In the genomic region with DNA sequence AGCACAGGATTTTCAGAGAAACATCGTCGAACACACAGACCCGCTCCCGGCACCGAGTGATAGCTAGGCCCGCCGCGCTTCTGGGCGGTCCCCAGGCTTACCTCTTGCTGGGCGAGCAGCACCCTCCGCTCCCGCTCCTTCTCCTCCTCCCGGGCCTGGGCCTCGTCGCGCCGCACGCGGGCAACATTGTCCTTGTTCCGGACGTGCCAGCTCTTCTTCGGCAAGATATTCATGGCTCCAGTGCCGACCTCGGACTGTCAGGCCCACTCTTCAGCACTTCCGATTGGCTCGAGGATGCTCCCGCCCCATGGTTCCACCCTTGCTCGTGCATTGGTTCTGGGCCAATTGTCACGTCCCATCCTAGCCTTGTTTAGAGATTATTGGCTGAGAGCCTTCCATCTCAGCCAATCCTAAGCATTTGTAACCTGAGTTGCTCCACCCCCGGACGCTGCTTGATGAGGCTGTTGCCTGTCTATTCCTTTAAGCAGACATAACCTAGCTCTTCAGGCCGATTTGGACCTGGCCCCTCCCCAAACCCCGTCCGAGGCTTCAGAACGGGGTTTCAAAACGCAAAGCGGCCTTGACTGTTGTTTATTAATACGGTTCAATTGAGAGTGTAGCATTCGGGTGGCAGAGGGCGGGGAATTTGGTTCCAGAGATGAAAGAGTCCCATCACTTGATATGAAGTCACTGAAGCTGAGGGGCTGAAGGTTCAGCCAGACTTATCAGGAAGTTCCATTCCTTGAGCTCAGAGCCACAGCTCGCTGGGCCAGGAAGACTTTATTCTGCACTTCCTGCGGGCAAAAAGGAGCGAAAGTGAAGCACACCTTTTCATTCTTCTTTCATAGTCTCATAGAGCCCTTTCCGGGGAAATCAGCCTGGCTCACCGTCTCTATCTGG, we compare ENCODE assay signal across 8 mouse cellular contexts. TPM values are rescaled to one million over a fixed set of nuclear protein-coding genes. Genes with fewer than 3 reads are reported as not detected.
DNase-seq lines count a peak whose midpoint lies in the region; ATAC-seq lines count a peak whose summit lies in the region.

Leng1 (minus strand) TSS at position 626 of the 900 bp plus-strand sequence.

- H3K27ac ChIP-seq in brown adipose tissue, adult 24 weeks (replicated peaks; ENCODE audit: low read depth, low read length): peak within 1 kb of the TSS; percentile 79
- H3K27ac ChIP-seq in heart, embryonic 13.5 days (replicated peaks): peak within 1 kb of the TSS; percentile 95
- H3K27ac ChIP-seq in liver, embryonic 12.5 days: peak within 1 kb of the TSS; percentile 93
- H3K27ac ChIP-seq in stomach, embryonic 15.5 days: peak within 1 kb of the TSS; percentile 92

- ATAC-seq in heart, embryonic 13.5 days (ENCODE audit: extremely low read depth, insufficient number of reproducible peaks, low FRiP score, low TSS enrichment): peak; percentile 95
- ATAC-seq in liver, embryonic 12.5 days: peak; percentile 98
- ATAC-seq in stomach, embryonic 15.5 days (ENCODE audit: insufficient read depth, low FRiP score, low read depth): peak; percentile 99

- H3K4me2 ChIP-seq in heart, embryonic 13.5 days: peak within 1 kb of the TSS; percentile 75
- H3K4me2 ChIP-seq in liver, embryonic 12.5 days: peak within 1 kb of the TSS; percentile 91
- H3K4me2 ChIP-seq in stomach, embryonic 15.5 days: peak within 1 kb of the TSS; percentile 55

- peak; percentile 96 for DNase-seq in CD4-positive, CD25-positive, alpha-beta regulatory T cell, adult 2 months (ENCODE audit: low read depth, low spot score)
- DNase-seq in fat pad, adult 2 months (ENCODE audit: extremely low read depth, low read depth, low spot score): peak; percentile 97
- peak; percentile 97 for DNase-seq in kidney, postnatal 10 days
- peak; percentile 93 to 94 for DNase-seq in natural killer cell, adult 2 months (ENCODE audit: low spot score in 2 of 2)

- peaks cover 34% of the 10 kb centered on the region for H3K36me3 ChIP-seq in heart, embryonic 13.5 days
- peaks cover 32% of the 10 kb centered on the region for H3K36me3 ChIP-seq in liver, embryonic 12.5 days
- H3K36me3 ChIP-seq in stomach, embryonic 15.5 days: peaks cover 24% of the 10 kb centered on the region

- peaks cover 3% of the 10 kb centered on the region; the same call in 1 of the 2 replicates for H3K4me1 ChIP-seq in brown adipose tissue, adult 24 weeks (ENCODE audit: control insufficient read depth, insufficient read depth, insufficient read length, low read length)
- H3K4me1 ChIP-seq in heart, embryonic 13.5 days: peaks cover 38% of the 10 kb centered on the region
- H3K4me1 ChIP-seq in liver, embryonic 12.5 days: peaks cover 43% of the 10 kb centered on the region
- peaks cover 12% of the 10 kb centered on the region for H3K4me1 ChIP-seq in stomach, embryonic 15.5 days

- H3K9ac ChIP-seq in heart, embryonic 13.5 days: peak within 1 kb of the TSS; percentile 94
- peak within 1 kb of the TSS; percentile 84 for H3K9ac ChIP-seq in liver, embryonic 12.5 days
- peak within 1 kb of the TSS; percentile 84; the same call in 1 of the 2 replicates for H3K9ac ChIP-seq in stomach, embryonic 15.5 days

- peak within 1 kb of the TSS; percentile 78 for H3K4me3 ChIP-seq in brown adipose tissue, adult 24 weeks (ENCODE audit: insufficient read depth, low read depth, low read length)
- H3K4me3 ChIP-seq in heart, embryonic 13.5 days: peak within 1 kb of the TSS; percentile 79
- H3K4me3 ChIP-seq in liver, embryonic 12.5 days: peak within 1 kb of the TSS; percentile 78
- peak within 1 kb of the TSS; percentile 69 for H3K4me3 ChIP-seq in stomach, embryonic 15.5 days (replicated peaks)

- no peaks in the 10 kb centered on the region for H3K27me3 ChIP-seq in heart, embryonic 13.5 days (replicated peaks)
- no peaks in the 10 kb centered on the region for H3K27me3 ChIP-seq in liver, embryonic 12.5 days (replicated peaks)
- no peaks in the 10 kb centered on the region for H3K27me3 ChIP-seq in stomach, embryonic 15.5 days (replicated peaks)

- WGBS in heart, embryonic 13.5 days: 3% methylated on average over 45 of the region's 45 CpGs
- WGBS in liver, embryonic 12.5 days (ENCODE audit: insufficient replicate concordance): 2% methylated on average over 45 of the region's 45 CpGs
- WGBS in stomach, embryonic 15.5 days: 3% methylated on average over 45 of the region's 45 CpGs

- H3K9me3 ChIP-seq in heart, embryonic 13.5 days: no peaks in the 10 kb centered on the region
- no peaks in the 10 kb centered on the region for H3K9me3 ChIP-seq in liver, embryonic 12.5 days (replicated peaks)
- H3K9me3 ChIP-seq in stomach, embryonic 15.5 days: no peaks in the 10 kb centered on the region

RNA-seq across cellular contexts. Expression of gene Leng1, which starts in this region (rescaled TPM):
- polyA plus RNA-seq in brown adipose tissue, adult 24 weeks (2012; ENCODE audit: insufficient read depth, insufficient read length, missing spikeins): 17.8 and 19.4 TPM in 2 replicates
- 17.0 and 18.3 TPM in 2 replicates for polyA plus RNA-seq in heart, embryonic 13.5 days (2015; fragmentation: Nextera tagmentation; extraction: Ambion mirVana)
- polyA plus RNA-seq in liver, embryonic 12.5 days (2016; fragmentation: Nextera tagmentation; extraction: Ambion mirVana): 10.2 and 11.6 TPM in 2 replicates
- 17.7 and 18.3 TPM in 2 replicates for polyA plus RNA-seq in stomach, embryonic 15.5 days (2015; fragmentation: Nextera tagmentation; extraction: Ambion mirVana)

Comparison
In these comparisons a context has a peak if more than half of its experiments do, and no peak if none do; other contexts are left out.
1. Peak in every context shown above with its lines: DNase-seq, ATAC-seq, H3K4me3 ChIP-seq and H3K27ac ChIP-seq.